7 mouse cellular contexts compared by ENCODE assay signal in genomic region chr10:63574100-63574609, GRCm38 (mm10).
DNase-seq lines count a peak whose midpoint lies in the region; TF ChIP-seq lines count a peak whose summit lies in the region.

No protein-coding gene starts in this region.

- TF ChIP-seq CTCF in brain, embryonic 14.5 days (IDR thresholded peaks at IDR 0.05; ENCODE audit: borderline replicate concordance, extremely low read depth, insufficient read depth, insufficient read length): peak; percentile 50; the same call in 1 of the 2 replicates

- peak; percentile 18 to 32 for DNase-seq in layer of hippocampus, postnatal 10 days (ENCODE audit: low spot score in 2 of 2)
- DNase-seq in layer of hippocampus, adult 9-10 months (ENCODE audit: low spot score): no peak
- peak; percentile 38 for DNase-seq in NIH3T3 (ENCODE audit: low read depth)
- no peak for DNase-seq in brain, embryonic 14.5 days (ENCODE audit: low read depth)
- peak; percentile 43 to 44 for DNase-seq in kidney, postnatal 4 days
- peak; percentile 45 for DNase-seq in retina, postnatal 1 day
- no peak for DNase-seq in T-cell, adult 2 months (ENCODE audit: low spot score)

- no peak for TF ChIP-seq POLR2A in brain, embryonic 14.5 days (IDR thresholded peaks at IDR 0.05; ENCODE audit: borderline replicate concordance, extremely low read depth, insufficient read depth, insufficient read length, poor library complexity, severe bottlenecking)

Comparison
In these comparisons a context has a peak if more than half of its experiments do, and no peak if none do; other contexts are left out.
1. DNase-seq: peak in layer of hippocampus, postnatal 10 days (2 of 2), NIH3T3 (single experiment), kidney, postnatal 4 days (2 of 2) and retina, postnatal 1 day (single experiment); none in layer of hippocampus, adult 9-10 months (single experiment), brain, embryonic 14.5 days (single experiment) and T-cell, adult 2 months (single experiment).